8 mouse cellular contexts compared by ENCODE assay signal in the genomic region with DNA sequence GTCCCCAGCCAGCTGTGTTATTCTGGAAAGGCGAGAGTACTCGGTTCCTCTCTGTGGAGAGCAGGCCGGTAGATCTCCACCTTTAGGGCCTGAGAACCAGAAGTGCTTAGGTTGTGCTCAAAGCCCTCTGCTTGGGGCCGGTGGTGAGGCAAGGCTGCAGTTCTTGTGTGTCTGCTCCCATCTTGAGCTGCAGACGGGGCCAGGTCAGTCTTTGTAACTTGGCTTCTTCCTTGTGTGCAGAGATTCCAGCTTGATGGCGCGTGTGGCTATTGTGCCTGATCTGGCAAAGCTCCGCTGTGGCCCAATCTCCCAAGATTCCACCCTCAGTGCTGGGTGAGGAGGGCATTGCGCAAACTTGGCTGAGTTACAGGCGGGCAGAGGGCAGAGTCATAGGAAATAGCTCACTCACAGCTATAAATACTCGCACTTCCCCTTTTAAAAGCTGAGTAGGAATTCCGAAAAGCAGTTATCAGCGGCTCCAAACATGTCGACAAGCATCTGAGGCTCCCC. TPM values are rescaled to one million over a fixed set of nuclear protein-coding genes. Genes with fewer than 3 reads are reported as not detected.
DNase-seq lines count a peak whose midpoint lies in the region; ATAC-seq lines count a peak whose summit lies in the region.

No protein-coding gene starts in this region.

- H3K4me1 ChIP-seq in heart, embryonic 11.5 days (ENCODE audit: control insufficient read depth, insufficient read depth, low read length): peaks cover 6% of the 10 kb centered on the region; the same call in 1 of the 2 replicates
- H3K4me1 ChIP-seq in forebrain, embryonic 13.5 days: no peaks in the 10 kb centered on the region

- 24% methylated on average over 14 of the region's 14 CpGs for WGBS in heart, embryonic 11.5 days (ENCODE audit: insufficient replicate concordance)
- WGBS in forebrain, embryonic 13.5 days: 82% methylated on average over 14 of the region's 14 CpGs

- H3K27me3 ChIP-seq in heart, embryonic 11.5 days (ENCODE audit: control insufficient read depth, insufficient read depth, low read length): no peaks in the 10 kb centered on the region
- H3K27me3 ChIP-seq in forebrain, embryonic 13.5 days: no peaks in the 10 kb centered on the region

- DNase-seq in layer of hippocampus, adult 9-10 months (ENCODE audit: low spot score): peak; percentile 45
- no peak for DNase-seq in layer of hippocampus, adult 8-10 months (ENCODE audit: low spot score in 2 of 2)
- DNase-seq in adrenal gland, postnatal 14 days: peak; percentile 92
- peak; percentile 12 to 29 for DNase-seq in layer of hippocampus, postnatal 14 days (ENCODE audit: low spot score in 2 of 2)
- DNase-seq in monocyte, adult 2 months (ENCODE audit: low read depth in 1 of 2, low spot score in 2 of 2): peak; percentile 76 to 81
- no peak for DNase-seq in cerebellum, adult 11-12 months

- peak overlapping the region; percentile 51 for H3K4me2 ChIP-seq in heart, embryonic 11.5 days
- H3K4me2 ChIP-seq in forebrain, embryonic 13.5 days: no peak overlapping the region

- H3K9me3 ChIP-seq in heart, embryonic 11.5 days (replicated peaks; ENCODE audit: control insufficient read depth, low read length): no peaks in the 10 kb centered on the region
- no peaks in the 10 kb centered on the region for H3K9me3 ChIP-seq in forebrain, embryonic 13.5 days (replicated peaks)

- H3K36me3 ChIP-seq in heart, embryonic 11.5 days (ENCODE audit: control insufficient read depth, insufficient read depth, low read length): no peaks in the 10 kb centered on the region
- H3K36me3 ChIP-seq in forebrain, embryonic 13.5 days (ENCODE audit: poor library complexity, severe bottlenecking): no peaks in the 10 kb centered on the region

- ATAC-seq in heart, embryonic 11.5 days (replicated peaks; ENCODE audit: insufficient number of reproducible peaks, low FRiP score, low TSS enrichment): 0 out of 2 replicates have a peak, but pooled peaks have one; percentile 56
- no peak for ATAC-seq in forebrain, embryonic 13.5 days

- 0 out of 2 replicates have a peak overlapping the region, but pooled peaks have one; percentile 3 for H3K4me3 ChIP-seq in heart, embryonic 11.5 days (ENCODE audit: low read depth, low read length)
- H3K4me3 ChIP-seq in forebrain, embryonic 13.5 days: no peak overlapping the region

- H3K27ac ChIP-seq in heart, embryonic 11.5 days (ENCODE audit: low read depth, low read length): peak overlapping the region; percentile 79
- H3K27ac ChIP-seq in forebrain, embryonic 13.5 days: no peak overlapping the region

- peak overlapping the region; percentile 39; the same call in 1 of the 2 replicates for H3K9ac ChIP-seq in heart, embryonic 11.5 days (ENCODE audit: low read depth, low read length)
- H3K9ac ChIP-seq in forebrain, embryonic 13.5 days: no peak overlapping the region

RNA-seq across cellular contexts. Expression of a gene that starts 9.4 kb away (rescaled TPM):
- under 1 TPM in 3 of 4 experiments, not detected in 1; 0.10 to 0.31 (median 0.16) TPM for total RNA-seq in layer of hippocampus, adult 8-10 months (2022)
- total RNA-seq in adrenal gland, postnatal 14 days (2021): 0.52 and 2.1 TPM in 2 replicates
- 0.07 and 0.18 TPM in 2 replicates for polyA plus RNA-seq in heart, embryonic 11.5 days (2014; fragmentation: Nextera tagmentation; extraction: Ambion mirVana)
- under 1 TPM; 0.09 to 0.21 TPM for total RNA-seq in layer of hippocampus, postnatal 14 days (2021)
- 0.06 TPM in 1 of 2 replicates, not detected in the other for polyA plus RNA-seq in forebrain, embryonic 13.5 days (2015; fragmentation: Nextera tagmentation; extraction: Ambion mirVana)

RNA-seq across cellular contexts. Expression of a gene that starts 48.9 kb away (rescaled TPM):
- 10 to 100 TPM; 26.9 to 34.1 (median 32.9) TPM for total RNA-seq in layer of hippocampus, adult 8-10 months (2022)
- 27.7 and 28.3 TPM in 2 replicates for total RNA-seq in adrenal gland, postnatal 14 days (2021)
- polyA plus RNA-seq in heart, embryonic 11.5 days (2014; fragmentation: Nextera tagmentation; extraction: Ambion mirVana): 33.7 and 35.5 TPM in 2 replicates
- total RNA-seq in layer of hippocampus, postnatal 14 days (2021): 10 to 100 TPM; 32.7 to 35.4 TPM
- polyA plus RNA-seq in forebrain, embryonic 13.5 days (2015; fragmentation: Nextera tagmentation; extraction: Ambion mirVana): 51.1 and 57.7 TPM in 2 replicates

RNA-seq across cellular contexts. Expression of a gene that starts 49.0 kb away (rescaled TPM):
- total RNA-seq in layer of hippocampus, adult 8-10 months (2022): 10 to 100 TPM; 19.3 to 28.5 (median 23.8) TPM
- total RNA-seq in adrenal gland, postnatal 14 days (2021): 239 and 253 TPM in 2 replicates
- 74.3 and 77.2 TPM in 2 replicates for polyA plus RNA-seq in heart, embryonic 11.5 days (2014; fragmentation: Nextera tagmentation; extraction: Ambion mirVana)
- 10 to 100 TPM; 22.5 to 25.0 TPM for total RNA-seq in layer of hippocampus, postnatal 14 days (2021)
- 49.3 and 55.3 TPM in 2 replicates for polyA plus RNA-seq in forebrain, embryonic 13.5 days (2015; fragmentation: Nextera tagmentation; extraction: Ambion mirVana)

Comparison
In these comparisons a context has a peak if more than half of its experiments do, and no peak if none do; other contexts are left out.
1. DNase-seq: peak in layer of hippocampus, adult 9-10 months (single experiment), adrenal gland, postnatal 14 days (single experiment), layer of hippocampus, postnatal 14 days (2 of 2) and monocyte, adult 2 months (2 of 2); none in layer of hippocampus, adult 8-10 months (0 of 2) and cerebellum, adult 11-12 months (single experiment).